Mouse (Mus musculus) heart, embryonic 14.5 days (tissue): ENCODE data around the gene Irf2bp1. TPM values are rescaled to one million over a fixed set of nuclear protein-coding genes. Genes with fewer than 3 reads are reported as not detected.

ENCODE experiments used
- ATAC-seq: fragments of 200-750 bp; cut with Nextera tagmentation; 2 replicates; pipeline ENCODE4 v1.8.0; 2017; ENCODE audit warnings: low read depth, moderate TSS enrichment; ENCODE audit not compliant: insufficient number of reproducible peaks, insufficient read depth, low FRiP score
- H3K27ac ChIP-seq, 2 experiments: fragments of 200-500 bp in 1 of 2; fragments of 300-500 bp in 1 of 2; sonication (generic) in 1 of 2; replicated peaks in 1 of 2; 2 replicates each; pipeline ENCODE4 v1.5.1; 2012 to 2014; ENCODE audit warnings: low read depth in 2 of 2, low read length in 2 of 2, control low read depth in 1 of 2, mild to moderate bottlenecking in 1 of 2, mixed read lengths in 1 of 2; ENCODE audit not compliant: control insufficient read depth in 1 of 2, insufficient read depth in 1 of 2
- H3K27me3 ChIP-seq: fragments of 300-500 bp; sonication (generic); 2 replicates; pipeline ENCODE4 v1.6.1; 2014; ENCODE audit warnings: mild to moderate bottlenecking, low read length, control low read depth; ENCODE audit not compliant: control insufficient read depth, insufficient read depth
- H3K36me3 ChIP-seq: fragments of 300-500 bp; sonication (generic); 2 replicates; pipeline ENCODE4 v1.6.1; 2014; ENCODE audit warnings: mild to moderate bottlenecking, control low read depth, low read length, mixed read lengths; ENCODE audit not compliant: control insufficient read depth, insufficient read depth
- H3K4me1 ChIP-seq, 2 experiments: fragments of 200-500 bp in 1 of 2; fragments of 300-500 bp in 1 of 2; sonication (generic) in 1 of 2; 2 replicates each; pipeline ENCODE4 v1.6.1; 2012 to 2014; ENCODE audit warnings: low read length in 2 of 2, control low read depth in 1 of 2, mixed read lengths in 1 of 2; ENCODE audit not compliant: control insufficient read depth in 2 of 2, insufficient read depth in 2 of 2
- H3K4me2 ChIP-seq: fragments of 300-500 bp; sonication (generic); 2 replicates; pipeline ENCODE4 v1.6.1; 2014; ENCODE audit warnings: mild to moderate bottlenecking, low read length
- H3K4me3 ChIP-seq, 2 experiments: fragments of 200-500 bp in 1 of 2; fragments of 300-500 bp in 1 of 2; sonication (generic) in 1 of 2; 2 replicates each; pipeline ENCODE4 v1.5.1; 2012 to 2014; ENCODE audit warnings: low read length in 2 of 2, mild to moderate bottlenecking in 2 of 2, control low read depth in 1 of 2, low read depth in 1 of 2, moderate library complexity in 1 of 2; ENCODE audit not compliant: control insufficient read depth in 1 of 2, insufficient read depth in 1 of 2
- H3K9ac ChIP-seq: fragments of 300-500 bp; sonication (generic); 2 replicates; pipeline ENCODE4 v1.6.1; 2014; ENCODE audit warnings: mild to moderate bottlenecking, low read length
- H3K9me3 ChIP-seq: fragments of 300-500 bp; sonication (generic); 2 replicates; pipeline ENCODE4 v1.6.1; 2016; ENCODE audit warnings: low read length, control low read depth; ENCODE audit not compliant: control insufficient read depth
- WGBS: fragments of 180-500 bp; shearing (Covaris S2); extraction: QIAGEN DNeasy Blood & Tissue Kit; methylation state at CpG from one replicate; pipeline ENCODE4 v1.1.7; 2014; 5-methylcytosine and 5-hydroxymethylcytosine counted together
- polyA plus RNA-seq: library from polyadenylated mRNA; unstranded; fragments of >200 nt; fragmentation: Nextera tagmentation; extraction: Ambion mirVana; gene quantifications from 2 replicates; pipeline ENCODE4 v1.2.1, GENCODE M21; 2014

Irf2bp1 gene
- polyA plus RNA-seq, 1 experiment from 2014 or later = 17.8 TPM

GRCm38 (mm10) chr7:18988780-18989179 is 15.1 kb upstream of the Irf2bp1 start:
- H3K27me3 ChIP-seq = peaks cover 26% of the 10 kb centered on the region
- H3K9ac ChIP-seq = no peak overlapping the region
- H3K4me1 ChIP-seq = peaks cover 5 to 18% of the 10 kb centered on the region in 2 experiments
- no peak overlapping the region for H3K27ac ChIP-seq
- no peaks in the 10 kb centered on the region for H3K36me3 ChIP-seq
- WGBS = 63% methylated on average over 6 of the region's 6 CpGs
- H3K9me3 ChIP-seq = no peaks in the 10 kb centered on the region
- no peak overlapping the region for H3K4me2 ChIP-seq
- H3K4me3 ChIP-seq = no peak overlapping the region
- no peak for ATAC-seq

DNA sequence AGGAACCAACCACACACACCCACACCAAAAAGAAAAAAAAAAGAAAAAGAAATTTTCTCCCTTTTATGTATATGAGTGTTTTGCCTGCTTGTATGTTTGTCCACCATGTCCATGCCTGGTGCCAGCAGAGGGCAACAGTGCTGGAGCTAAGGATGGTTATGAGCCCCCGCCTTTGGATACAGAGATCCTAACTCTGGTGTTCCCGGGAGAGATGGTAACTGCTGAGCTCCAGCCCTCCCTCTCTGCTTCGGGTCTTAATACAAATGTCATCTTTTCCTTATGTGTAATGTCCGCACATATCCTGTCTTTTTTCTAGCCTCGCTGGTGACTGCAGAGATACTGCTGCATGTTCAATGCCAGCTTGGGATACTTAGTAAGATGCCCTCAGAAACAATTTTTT is 13.8 kb upstream of the Irf2bp1 start:
- WGBS = 12% methylated on average over 5 of the region's 5 CpGs
- Histone ChIP-seq H3K27ac (peak overlapping the region; percentile 22 to 60; a peak in 3 of 4 replicates), H3K9ac (no peak overlapping the region), H3K27me3 (peaks cover 26% of the 10 kb centered on the region), H3K4me3 (peak overlapping the region; percentile 42 to 45; a peak in 3 of 4 replicates), H3K4me2 (peak overlapping the region; percentile 77), H3K36me3 (no peaks in the 10 kb centered on the region), H3K4me1 (peaks cover 5 to 18% of the 10 kb centered on the region in 2 experiments), H3K9me3 (no peaks in the 10 kb centered on the region)
- no peak for ATAC-seq

GRCm38 (mm10) chr7:18990601-18991295 is 13.1 kb upstream of the Irf2bp1 start, which contains the start of gene Mypop:
Gene Mypop, plus strand, starts transcription at chr7:18991245.
- peaks cover 26% of the 10 kb centered on the region for H3K27me3 ChIP-seq

DNA sequence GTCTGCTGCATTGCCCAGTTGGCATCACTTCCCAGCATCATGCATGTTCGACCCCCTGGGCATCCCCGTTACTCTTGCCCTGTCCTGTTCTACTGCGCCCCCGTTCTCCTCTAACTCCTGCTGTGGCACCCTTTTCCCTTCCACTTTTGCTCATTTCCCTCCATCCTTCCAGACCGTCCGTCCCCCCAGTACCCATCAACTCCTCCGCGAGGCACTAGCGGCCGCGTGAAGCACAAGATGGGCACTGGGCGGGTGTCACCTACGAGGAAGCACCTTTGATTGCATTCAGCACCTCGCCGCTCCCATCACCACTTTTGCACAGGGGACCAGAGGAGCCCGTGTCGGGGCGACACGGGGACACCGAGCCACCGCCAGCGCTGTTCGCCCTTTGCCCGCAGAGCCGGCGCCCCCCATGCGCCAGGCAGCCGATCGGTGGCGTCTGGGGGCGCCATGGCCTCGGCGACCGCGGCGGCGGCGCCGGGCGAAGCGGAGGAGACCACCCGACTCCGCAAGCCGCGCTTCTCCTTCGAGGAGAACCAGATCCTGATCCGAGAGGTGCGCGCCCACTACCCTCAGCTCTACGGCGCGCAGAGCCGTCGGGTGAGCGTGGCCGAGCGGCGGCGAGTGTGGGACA is 12.1 kb upstream of the Irf2bp1 start:
- H3K4me2 ChIP-seq = peak overlapping the region; percentile 77
- ATAC-seq = no peak
- peak overlapping the region; percentile 42 to 44 for H3K4me3 ChIP-seq
- H3K27ac ChIP-seq = no peak overlapping the region
- no peaks in the 10 kb centered on the region for H3K36me3 ChIP-seq
- H3K4me1 ChIP-seq = peaks cover 5 to 18% of the 10 kb centered on the region in 2 experiments
- WGBS = 2% methylated on average over 54 of the region's 59 CpGs
- peak overlapping the region; percentile 59 for H3K9ac ChIP-seq
- H3K9me3 ChIP-seq = no peaks in the 10 kb centered on the region
- peaks cover 26% of the 10 kb centered on the region for H3K27me3 ChIP-seq

More at GRCm38 (mm10) chr7:18990601-18991295, 13.1 kb upstream of the Irf2bp1 start, which contains the start of gene Mypop:
- Histone ChIP-seq H3K4me3 (peak within 1 kb of the TSS; percentile 42 to 45), H3K27ac (peak within 1 kb of the TSS; percentile 60 to 70), H3K4me2 (peak within 1 kb of the TSS; percentile 77), H3K9me3 (no peaks in the 10 kb centered on the region), H3K36me3 (no peaks in the 10 kb centered on the region), H3K9ac (peak within 1 kb of the TSS; percentile 59), H3K4me1 (peaks cover 5 to 18% of the 10 kb centered on the region in 2 experiments)
- ATAC-seq = peak; percentile 93
- WGBS = under 1% methylated on average over 37 of the region's 37 CpGs

DNA sequence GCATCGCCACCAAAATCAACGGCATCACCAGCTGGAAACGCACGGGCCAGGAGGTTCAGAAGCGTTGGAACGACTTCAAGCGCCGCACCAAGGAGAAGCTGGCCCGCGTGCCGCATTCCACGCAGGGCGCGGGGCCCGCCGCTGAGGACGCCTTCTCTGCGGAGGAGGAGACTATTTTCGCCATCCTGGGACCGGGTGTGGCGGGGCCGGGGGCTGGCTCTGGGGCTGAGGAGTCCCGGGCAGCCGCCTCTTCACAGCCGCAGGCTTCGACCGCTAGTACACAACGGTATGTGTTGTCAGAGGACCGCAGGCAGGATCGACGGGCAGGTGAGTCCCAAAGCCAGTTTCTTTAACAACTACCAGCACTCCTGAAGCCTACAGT is 11.6 kb upstream of the Irf2bp1 start:
- peaks cover 5 to 18% of the 10 kb centered on the region in 2 experiments for H3K4me1 ChIP-seq
- H3K4me2 ChIP-seq = peak overlapping the region; percentile 77
- H3K9me3 ChIP-seq = no peaks in the 10 kb centered on the region
- H3K36me3 ChIP-seq = no peaks in the 10 kb centered on the region
- WGBS = 2% methylated on average over 31 of the region's 31 CpGs
- H3K27ac ChIP-seq = no peak overlapping the region
- peak overlapping the region; percentile 59 for H3K9ac ChIP-seq
- H3K27me3 ChIP-seq = peaks cover 26% of the 10 kb centered on the region
- no peak for ATAC-seq
- peak overlapping the region; percentile 42 to 44 for H3K4me3 ChIP-seq

DNA sequence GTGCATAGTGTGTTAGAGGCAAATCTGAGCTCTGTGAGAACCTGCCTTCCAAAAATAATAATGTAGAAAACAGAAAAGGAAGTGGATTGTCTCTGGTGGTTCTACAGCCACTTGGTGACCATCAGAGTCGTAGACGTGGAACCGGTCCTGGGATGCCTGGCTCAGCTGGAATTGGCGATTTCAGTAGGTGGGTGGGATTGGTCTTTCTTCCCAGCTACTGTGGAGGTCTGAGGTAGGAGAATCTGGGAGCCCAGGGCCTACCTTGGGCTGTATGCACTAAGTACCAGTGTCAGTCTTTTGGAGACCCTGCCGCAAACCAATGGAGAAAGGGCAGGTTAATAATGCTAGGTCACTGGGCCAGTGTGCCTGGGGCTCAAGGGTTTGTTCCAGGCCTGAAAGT is 10.8 kb upstream of the Irf2bp1 start:
- no peak overlapping the region for H3K4me3 ChIP-seq
- H3K4me2 ChIP-seq = no peak overlapping the region; the same call in 1 of the 2 replicates
- H3K9ac ChIP-seq = no peak overlapping the region
- H3K27me3 ChIP-seq = peaks cover 26% of the 10 kb centered on the region
- H3K4me1 ChIP-seq = peaks cover 5 to 18% of the 10 kb centered on the region in 2 experiments
- no peaks in the 10 kb centered on the region for H3K36me3 ChIP-seq
- WGBS = 94% methylated on average over 5 of the region's 5 CpGs
- H3K9me3 ChIP-seq = no peaks in the 10 kb centered on the region
- H3K27ac ChIP-seq = no peak overlapping the region
- ATAC-seq = no peak

GRCm38 (mm10) chr7:18998835-18999234 is 5.0 kb upstream of the Irf2bp1 start:
- WGBS = 37% methylated on average over 9 of the region's 9 CpGs
- no peak overlapping the region for H3K27ac ChIP-seq
- 0 out of 2 replicates have a peak overlapping the region, but pooled peaks have one; percentile 8 for H3K9ac ChIP-seq
- no peaks in the 10 kb centered on the region for H3K9me3 ChIP-seq
- no peaks in the 10 kb centered on the region for H3K36me3 ChIP-seq
- peaks cover 0 to 23% of the 10 kb centered on the region in 2 experiments; a peak in 3 of 4 replicates for H3K4me1 ChIP-seq
- no peaks in the 10 kb centered on the region for H3K27me3 ChIP-seq
- no peak overlapping the region for H3K4me3 ChIP-seq
- no peak overlapping the region for H3K4me2 ChIP-seq
- ATAC-seq = no peak
